Mouse (Mus musculus): Measurements from ENCODE around the gene Ugt1a6b. TPM values are rescaled to one million over a fixed set of nuclear protein-coding genes. Genes with fewer than 3 reads are reported as not detected.

Ugt1a6b gene
- polyA plus RNA-seq, 1 experiment from 2014 or later = 3.9 TPM

DNA sequence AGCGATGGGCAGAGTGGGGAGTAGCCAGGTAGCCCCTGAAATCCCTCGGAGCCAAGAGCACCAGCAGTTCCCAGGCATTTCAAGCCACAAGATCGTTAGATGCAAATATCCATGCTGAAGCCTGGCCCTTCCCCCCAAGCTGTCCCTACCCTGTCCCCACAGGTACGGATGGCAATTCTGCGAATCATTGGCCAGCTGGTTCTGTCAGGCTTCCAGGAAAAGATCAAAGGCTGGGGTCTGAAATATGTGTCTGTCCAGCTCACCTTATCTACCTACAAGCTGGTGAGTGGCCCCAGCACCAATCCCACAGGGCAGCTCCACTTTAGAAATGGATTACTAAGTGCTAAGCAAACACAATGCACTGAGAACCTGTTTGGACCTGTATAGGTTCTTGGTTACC is 134.3 kb downstream of the Ugt1a6b start:
- Histone ChIP-seq H3K27ac (no peak overlapping the region), H3K4me2 (no peak overlapping the region), H3K9me3 (peaks cover 29% of the 10 kb centered on the region; the same call in 1 of the 2 replicates), H3K4me3 (replicated peaks) (no peak overlapping the region), H3K4me1 (no peaks in the 10 kb centered on the region), H3K9ac (no peak overlapping the region), H3K27me3 (replicated peaks) (no peaks in the 10 kb centered on the region), H3K36me3 (no peaks in the 10 kb centered on the region)
- 0 out of 2 replicates have a peak, but pooled peaks have one; percentile 5 for ATAC-seq (ENCODE audit: insufficient read depth, low FRiP score, low read depth)
- 74% methylated on average over 5 of the region's 5 CpGs for WGBS

DNA sequence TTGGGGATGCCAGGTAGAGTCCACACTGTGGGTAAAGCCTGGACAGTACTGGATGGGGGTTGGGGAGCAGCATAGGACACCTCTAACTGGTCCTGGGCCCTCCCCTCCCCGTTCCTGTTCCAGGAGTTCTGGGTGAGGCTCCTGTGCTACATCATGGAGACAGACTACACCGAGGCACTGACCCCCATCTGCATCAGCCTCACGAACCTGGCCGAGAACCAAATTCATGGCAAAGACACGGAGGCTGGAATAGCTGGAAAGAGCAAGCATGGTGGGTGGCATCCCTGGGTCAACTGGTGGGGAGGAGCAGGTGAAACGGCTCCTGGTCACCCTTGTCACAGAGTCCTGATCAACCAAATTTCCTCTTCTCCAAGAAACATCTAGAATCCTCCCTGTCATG is 135.7 kb downstream of the Ugt1a6b start:
- Histone ChIP-seq H3K4me1 (no peaks in the 10 kb centered on the region), H3K36me3 (no peaks in the 10 kb centered on the region), H3K4me3 (replicated peaks) (no peak overlapping the region), H3K27me3 (replicated peaks) (no peaks in the 10 kb centered on the region), H3K9ac (no peak overlapping the region), H3K9me3 (peaks cover 29% of the 10 kb centered on the region; the same call in 1 of the 2 replicates), H3K27ac (no peak overlapping the region), H3K4me2 (no peak overlapping the region)
- 71% methylated on average over 6 of the region's 6 CpGs for WGBS
- ATAC-seq (ENCODE audit: insufficient read depth, low FRiP score, low read depth) = no peak

DNA sequence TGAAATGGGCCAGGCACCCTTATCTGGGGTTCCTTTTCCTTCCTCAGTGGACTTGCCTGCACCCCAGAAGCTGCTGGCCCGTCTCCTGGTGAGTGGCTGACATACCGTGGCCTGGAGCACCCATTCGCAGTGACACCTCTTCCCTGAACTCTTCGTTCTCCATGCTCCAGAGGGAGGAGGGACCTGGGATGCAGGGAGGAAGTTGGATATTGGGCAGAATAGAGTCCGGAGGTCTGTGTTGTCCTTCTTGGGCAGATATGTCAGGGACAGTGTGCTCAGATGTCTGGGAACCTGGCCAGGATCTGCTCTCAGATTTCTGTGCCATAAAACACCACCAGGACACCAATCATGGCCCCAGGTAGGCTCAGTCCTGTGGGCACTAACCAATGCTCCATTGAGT is 137.0 kb downstream of the Ugt1a6b start:
- no peak for ATAC-seq (ENCODE audit: insufficient read depth, low FRiP score, low read depth)
- H3K4me3 ChIP-seq (replicated peaks) = no peak overlapping the region
- no peak overlapping the region for H3K27ac ChIP-seq
- H3K9ac ChIP-seq = no peak overlapping the region
- peaks cover 29% of the 10 kb centered on the region; the same call in 1 of the 2 replicates for H3K9me3 ChIP-seq
- no peak overlapping the region for H3K4me2 ChIP-seq
- WGBS = 72% methylated on average over 5 of the region's 5 CpGs
- H3K36me3 ChIP-seq = no peaks in the 10 kb centered on the region
- H3K4me1 ChIP-seq = no peaks in the 10 kb centered on the region
- H3K27me3 ChIP-seq (replicated peaks) = no peaks in the 10 kb centered on the region

DNA sequence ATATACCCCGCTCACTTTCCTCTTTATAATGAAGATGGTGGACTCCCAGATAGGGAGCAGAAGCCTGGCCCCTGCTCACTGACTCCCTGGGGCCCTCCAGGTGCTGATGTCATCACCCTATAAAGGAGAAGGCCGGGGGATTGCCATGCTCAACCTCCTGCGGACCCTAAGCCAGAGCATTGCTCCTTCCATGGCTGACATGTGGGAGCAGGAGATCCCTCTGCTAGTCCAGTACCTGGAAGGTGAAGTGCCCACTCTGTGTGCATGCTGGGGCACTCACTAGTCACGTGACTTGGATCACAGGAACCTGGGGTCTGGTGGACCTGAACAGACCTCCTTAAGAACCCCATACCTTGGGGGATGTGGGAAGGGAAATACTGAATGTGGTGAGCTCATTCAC is 137.5 kb downstream of the Ugt1a6b start:
- Histone ChIP-seq H3K4me2 (no peak overlapping the region), H3K4me3 (replicated peaks) (no peak overlapping the region), H3K4me1 (no peaks in the 10 kb centered on the region), H3K36me3 (no peaks in the 10 kb centered on the region), H3K9ac (no peak overlapping the region), H3K27ac (no peak overlapping the region), H3K27me3 (replicated peaks) (no peaks in the 10 kb centered on the region), H3K9me3 (peaks cover 28% of the 10 kb centered on the region; the same call in 1 of the 2 replicates)
- WGBS = 71% methylated on average over 4 of the region's 4 CpGs
- no peak for ATAC-seq (ENCODE audit: insufficient read depth, low FRiP score, low read depth)

DNA sequence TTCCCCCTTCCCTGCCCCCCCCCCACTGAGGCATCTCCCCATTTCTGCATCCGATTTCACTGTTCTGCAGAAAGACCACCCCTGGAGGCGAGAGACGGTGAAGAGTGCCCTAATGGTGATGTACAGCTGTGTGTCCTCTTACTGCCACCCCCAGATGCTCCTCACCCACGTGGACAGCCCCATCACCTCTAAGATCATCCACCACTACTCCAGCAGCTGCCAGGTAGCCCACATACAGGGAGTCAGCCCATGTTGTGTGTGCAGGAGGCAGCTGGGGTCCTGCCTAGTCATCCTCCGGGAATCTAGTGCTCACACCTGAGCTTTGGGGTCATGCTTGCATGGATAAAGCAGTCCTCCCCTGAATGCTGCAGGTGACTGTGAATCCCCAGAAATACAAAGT is 140.8 kb downstream of the Ugt1a6b start:
- Histone ChIP-seq H3K27ac (no peak overlapping the region), H3K4me3 (replicated peaks) (no peak overlapping the region), H3K36me3 (no peaks in the 10 kb centered on the region), H3K4me2 (no peak overlapping the region), H3K4me1 (no peaks in the 10 kb centered on the region), H3K9ac (no peak overlapping the region), H3K9me3 (peaks cover 15% of the 10 kb centered on the region), H3K27me3 (replicated peaks) (no peaks in the 10 kb centered on the region)
- 61% methylated on average over 5 of the region's 5 CpGs for whole genome bisulfite sequencing
- no peak for ATAC-seq (ENCODE audit: insufficient read depth, low FRiP score, low read depth)

DNA sequence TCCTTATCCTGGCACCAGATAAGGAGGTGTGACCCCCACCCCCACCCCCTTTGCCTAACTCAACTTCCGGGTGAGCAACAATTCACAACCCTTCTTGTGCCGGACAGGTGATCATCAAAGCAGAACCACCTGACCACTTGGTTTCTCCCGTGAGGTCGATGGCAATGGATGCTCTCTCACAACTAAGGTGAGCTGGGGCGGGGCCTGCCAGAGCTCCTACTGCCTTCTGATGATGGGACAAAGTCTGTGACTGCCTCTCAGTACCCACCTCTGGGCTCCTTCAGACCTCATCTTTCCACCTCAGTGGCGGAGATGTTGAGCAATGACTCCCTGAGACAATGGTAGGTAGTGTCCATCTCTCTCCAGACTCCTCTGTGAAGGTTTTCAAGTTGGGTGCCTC is 142.8 kb downstream of the Ugt1a6b start:
- peaks cover 15% of the 10 kb centered on the region; the same call in 1 of the 2 replicates for H3K9me3 ChIP-seq
- no peak overlapping the region for H3K9ac ChIP-seq
- no peak overlapping the region for H3K27ac ChIP-seq
- H3K36me3 ChIP-seq = no peaks in the 10 kb centered on the region
- H3K4me3 ChIP-seq (replicated peaks) = no peak overlapping the region
- WGBS = 77% methylated on average over 6 of the region's 6 CpGs
- H3K4me2 ChIP-seq = no peak overlapping the region
- ATAC-seq (ENCODE audit: insufficient read depth, low FRiP score, low read depth) = no peak
- no peaks in the 10 kb centered on the region for H3K27me3 ChIP-seq (replicated peaks)
- no peaks in the 10 kb centered on the region for H3K4me1 ChIP-seq

DNA sequence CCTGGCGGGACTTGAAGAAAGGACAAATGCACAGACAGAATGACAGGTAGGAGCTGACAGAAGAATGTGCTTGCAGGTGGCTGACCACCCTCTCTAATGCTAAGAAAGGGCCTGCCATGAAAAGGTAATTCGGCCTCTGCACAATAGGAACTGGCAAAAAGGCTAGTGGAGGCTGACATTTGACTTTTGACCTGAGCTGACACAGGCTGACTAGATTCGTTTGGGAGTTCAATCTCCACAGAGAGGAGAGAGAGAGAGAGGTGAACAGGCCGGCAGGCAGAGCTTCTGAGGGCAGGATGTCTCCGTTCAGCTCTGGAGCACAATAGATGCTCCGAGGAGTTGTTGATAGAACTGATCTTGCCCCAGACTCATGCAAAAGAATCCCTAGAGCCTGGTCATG is 143.3 kb downstream of the Ugt1a6b start:
- Histone ChIP-seq H3K4me3 (replicated peaks) (no peak overlapping the region), H3K36me3 (no peaks in the 10 kb centered on the region), H3K9me3 (peaks cover 15% of the 10 kb centered on the region; the same call in 1 of the 2 replicates), H3K27ac (no peak overlapping the region), H3K27me3 (replicated peaks) (no peaks in the 10 kb centered on the region), H3K9ac (no peak overlapping the region), H3K4me1 (no peaks in the 10 kb centered on the region), H3K4me2 (no peak overlapping the region)
- ATAC-seq (ENCODE audit: insufficient read depth, low FRiP score, low read depth) = no peak
- 42% methylated on average over 6 of the region's 6 CpGs for WGBS

DNA sequence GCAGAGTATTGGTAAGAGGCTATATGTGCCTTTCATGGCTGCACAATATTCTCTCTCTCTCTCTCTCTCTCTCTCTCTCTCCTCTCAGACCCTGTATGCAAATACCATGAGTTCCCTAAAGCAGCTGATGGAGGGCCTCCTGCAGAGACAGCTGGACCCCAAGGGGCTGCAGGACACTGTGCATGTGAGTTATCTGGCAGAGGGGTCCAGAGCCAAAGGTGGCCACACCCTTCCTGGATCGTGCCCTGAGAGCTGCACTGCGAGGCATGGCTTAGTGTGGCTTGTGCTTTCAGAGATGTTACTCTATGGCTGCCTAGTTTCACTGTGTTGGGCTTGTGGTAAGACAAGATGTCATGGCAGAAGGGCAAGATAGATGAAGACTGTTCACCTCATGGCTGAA is 144.6 kb downstream of the Ugt1a6b start:
- Histone ChIP-seq H3K9me3 (peaks cover 15% of the 10 kb centered on the region; the same call in 1 of the 2 replicates), H3K4me1 (no peaks in the 10 kb centered on the region), H3K27ac (no peak overlapping the region), H3K4me3 (replicated peaks) (no peak overlapping the region), H3K27me3 (replicated peaks) (no peaks in the 10 kb centered on the region), H3K4me2 (no peak overlapping the region), H3K9ac (no peak overlapping the region), H3K36me3 (no peaks in the 10 kb centered on the region)
- no peak for ATAC-seq (ENCODE audit: insufficient read depth, low FRiP score, low read depth)
- WGBS = 42% methylated on average over 2 of the region's 2 CpGs

DNA sequence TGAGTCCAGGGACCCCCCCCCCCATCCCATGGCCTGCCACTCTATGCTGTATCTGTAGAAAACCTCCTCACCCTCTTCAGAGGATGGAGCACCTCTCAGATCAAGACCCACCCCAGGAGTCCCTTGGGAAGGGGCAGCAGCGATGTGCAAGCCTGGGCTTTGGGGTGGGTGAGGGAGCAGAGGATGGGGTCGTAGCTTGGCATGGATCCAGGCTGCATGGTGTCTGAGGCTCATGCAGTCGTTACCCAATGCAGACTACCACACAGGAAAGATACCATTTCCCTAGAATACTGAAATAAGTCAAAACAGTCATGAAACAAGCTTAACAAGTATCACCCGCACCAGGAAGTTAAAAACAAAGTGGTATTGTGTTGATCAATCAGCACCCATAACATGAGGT is 145.6 kb downstream of the Ugt1a6b start:
- no peaks in the 10 kb centered on the region for H3K36me3 ChIP-seq

DNA sequence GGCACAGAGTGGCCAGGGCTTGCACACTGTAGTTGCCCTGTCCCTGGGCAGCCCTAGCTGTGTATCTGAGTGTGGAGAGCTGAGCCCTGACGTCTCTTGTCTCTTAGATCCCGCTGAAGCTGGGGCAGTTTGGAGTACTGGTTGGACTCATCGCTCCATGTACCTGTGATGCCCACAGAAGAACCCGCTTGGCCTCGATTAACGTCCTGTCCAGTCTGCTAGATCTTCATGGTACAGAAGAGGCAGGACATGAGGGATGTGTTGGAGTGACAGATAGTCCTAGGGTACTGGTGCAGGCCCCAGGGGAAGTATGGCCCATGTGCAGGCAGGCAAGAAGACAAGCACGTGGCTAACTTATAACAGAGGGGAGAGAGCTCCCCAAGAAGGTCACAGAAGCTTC is 146.5 kb downstream of the Ugt1a6b start:
- no peaks in the 10 kb centered on the region for H3K36me3 ChIP-seq
- no peak overlapping the region for H3K9ac ChIP-seq
- no peak overlapping the region for H3K4me2 ChIP-seq
- peak; percentile 1; the same call in 1 of the 2 replicates for ATAC-seq (ENCODE audit: insufficient read depth, low FRiP score, low read depth)
- H3K4me3 ChIP-seq (replicated peaks) = no peak overlapping the region
- H3K4me1 ChIP-seq = no peaks in the 10 kb centered on the region
- peaks cover 15% of the 10 kb centered on the region; the same call in 1 of the 2 replicates for H3K9me3 ChIP-seq
- H3K27ac ChIP-seq = no peak overlapping the region
- H3K27me3 ChIP-seq (replicated peaks) = no peaks in the 10 kb centered on the region
- 75% methylated on average over 7 of the region's 7 CpGs for WGBS

More for the DNA sequence above, 145.6 kb downstream of the Ugt1a6b start:
- H3K4me3 ChIP-seq (replicated peaks) = no peak overlapping the region
- 64% methylated on average over 4 of the region's 4 CpGs for WGBS
- no peak overlapping the region for H3K9ac ChIP-seq
- no peak for ATAC-seq (ENCODE audit: insufficient read depth, low FRiP score, low read depth)
- H3K27me3 ChIP-seq (replicated peaks) = no peaks in the 10 kb centered on the region
- no peak overlapping the region for H3K27ac ChIP-seq
- no peak overlapping the region for H3K4me2 ChIP-seq
- H3K9me3 ChIP-seq = peaks cover 15% of the 10 kb centered on the region; the same call in 1 of the 2 replicates
- H3K4me1 ChIP-seq = no peaks in the 10 kb centered on the region

DNA sequence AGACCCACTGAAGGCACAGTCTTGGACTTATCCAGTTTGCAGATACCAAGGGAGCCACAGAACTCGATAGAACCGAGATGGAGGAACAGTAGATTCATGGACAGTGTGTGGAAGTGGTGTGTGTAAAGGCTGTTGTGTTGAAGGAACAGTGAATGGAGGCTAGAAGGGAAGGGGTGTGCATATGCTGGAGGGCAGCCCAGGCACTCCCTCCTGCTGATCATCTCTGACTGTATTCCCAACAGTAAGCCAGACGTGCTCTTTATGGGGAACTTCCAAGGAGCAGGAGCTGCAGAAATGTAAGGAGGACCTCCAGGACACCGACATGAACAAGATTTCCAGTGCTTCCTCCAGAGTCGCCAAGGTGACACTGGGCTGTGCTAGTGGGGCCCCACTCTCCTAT is 147.0 kb downstream of the Ugt1a6b start:
- H3K4me1 ChIP-seq = no peaks in the 10 kb centered on the region
- 79% methylated on average over 5 of the region's 5 CpGs for WGBS

DNA sequence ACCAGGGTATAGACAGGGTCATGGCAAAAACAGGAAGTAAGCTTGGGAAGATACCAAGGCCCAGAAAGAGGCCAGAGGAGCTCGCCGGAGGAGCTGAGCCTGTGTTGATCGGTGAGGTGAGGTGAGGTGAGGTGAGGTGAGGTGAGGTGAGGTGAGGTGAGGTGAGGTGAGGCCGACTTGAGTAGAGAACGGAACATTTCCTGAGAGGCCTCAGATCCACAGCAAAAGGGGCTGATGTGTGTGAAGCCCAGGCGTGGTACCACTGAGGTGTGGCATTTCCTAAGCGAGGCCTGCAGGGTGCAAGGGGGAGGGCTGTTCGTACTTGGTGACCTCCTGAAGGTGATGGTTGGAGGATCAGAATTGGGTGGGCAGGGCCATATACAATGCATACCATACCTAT is 150.1 kb downstream of the Ugt1a6b start:
- Histone ChIP-seq H3K27me3 (replicated peaks) (no peaks in the 10 kb centered on the region), H3K27ac (no peak overlapping the region), H3K9ac (no peak overlapping the region), H3K4me1 (no peaks in the 10 kb centered on the region), H3K4me2 (no peak overlapping the region), H3K4me3 (replicated peaks) (no peak overlapping the region), H3K36me3 (no peaks in the 10 kb centered on the region), H3K9me3 (peaks cover 11% of the 10 kb centered on the region; the same call in 1 of the 2 replicates)
- 71% methylated on average over 8 of the region's 8 CpGs for WGBS
- ATAC-seq (ENCODE audit: insufficient read depth, low FRiP score, low read depth) = no peak

More for the DNA sequence above, 147.0 kb downstream of the Ugt1a6b start:
- Histone ChIP-seq H3K36me3 (no peaks in the 10 kb centered on the region), H3K27ac (no peak overlapping the region), H3K27me3 (replicated peaks) (no peaks in the 10 kb centered on the region), H3K4me3 (replicated peaks) (no peak overlapping the region), H3K4me2 (no peak overlapping the region), H3K9me3 (peaks cover 15% of the 10 kb centered on the region; the same call in 1 of the 2 replicates), H3K9ac (no peak overlapping the region)
- ATAC-seq (ENCODE audit: insufficient read depth, low FRiP score, low read depth) = no peak

DNA sequence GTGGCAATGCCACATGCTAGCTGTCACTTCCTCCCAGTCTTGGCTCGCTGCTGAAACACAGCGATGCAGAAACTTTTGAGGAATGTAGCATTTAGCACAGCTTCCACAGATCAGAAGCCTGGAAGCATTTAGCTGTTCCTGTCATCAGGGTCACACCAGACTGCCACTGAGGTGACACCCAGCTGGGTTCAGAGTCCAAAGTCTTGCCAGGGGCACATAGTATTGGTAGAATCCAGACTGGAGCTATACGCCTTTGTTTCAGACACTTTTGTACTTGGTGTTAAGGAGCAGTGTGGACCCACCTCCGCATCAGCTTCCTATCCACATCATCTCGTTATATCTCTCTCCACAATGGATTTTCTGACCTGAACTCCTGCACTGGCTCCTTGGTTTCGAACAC is 150.5 kb downstream of the Ugt1a6b start:
- Histone ChIP-seq H3K27ac (no peak overlapping the region), H3K9me3 (peaks cover 11% of the 10 kb centered on the region; the same call in 1 of the 2 replicates), H3K4me3 (replicated peaks) (no peak overlapping the region), H3K27me3 (replicated peaks) (no peaks in the 10 kb centered on the region), H3K4me2 (no peak overlapping the region), H3K9ac (no peak overlapping the region), H3K4me1 (no peaks in the 10 kb centered on the region), H3K36me3 (no peaks in the 10 kb centered on the region)
- no peak for ATAC-seq (ENCODE audit: insufficient read depth, low FRiP score, low read depth)
- WGBS = 74% methylated on average over 6 of the region's 6 CpGs
